Mouse (Mus musculus): ENCODE measurements around the gene Vmn1r30.

Vmn1r30 gene

GRCm38 (mm10) chr6:58443285-58443684, at the start of gene Vmn1r30:
TSS of gene Vmn1r30 (minus strand) at chr6:58443385.
- DNase-seq, result no peak

GRCm38 (mm10) chr6:58475230-58475629, 32.0 kb upstream of the Vmn1r30 start, which contains the start of gene Vmn1r31:
TSS of gene Vmn1r31 (minus strand) at chr6:58475330.
- DNase-seq, result no peak

Measured in thymus, postnatal 4 days (tissue).